Mouse (Mus musculus) midbrain, embryonic 11.5 days (tissue): ENCODE measurements around the gene Mthfd1l. TPM values are rescaled to one million over a fixed set of nuclear protein-coding genes. Genes with fewer than 3 reads are reported as not detected.
A peak's percentile ranks its signal among the peaks of the same experiment; 100 is the strongest.

Experiments used
- ATAC-seq: fragments of 200-750 bp; cut with Nextera tagmentation; 2 replicates; pipeline ENCODE4 v1.8.0; 2017; ENCODE audit warnings: moderate TSS enrichment, moderate library complexity; ENCODE audit not compliant: low FRiP score
- DNase-seq: peaks from one replicate; pipeline ENCODE4 v3.0.0; 2015; ENCODE audit warnings: low spot score; ENCODE audit errors: missing footprints
- H3K27ac ChIP-seq: fragments of 300-500 bp; sonication (generic); 2 replicates; pipeline ENCODE4 v1.5.1; 2014; ENCODE audit warnings: low read depth, low read length
- H3K27me3 ChIP-seq: fragments of 300-500 bp; sonication (generic); 2 replicates; pipeline ENCODE4 v1.6.1; 2014; ENCODE audit warnings: mild to moderate bottlenecking, low read length, moderate library complexity, mixed read lengths; ENCODE audit not compliant: control insufficient read depth, insufficient read depth
- H3K36me3 ChIP-seq: fragments of 300-500 bp; sonication (generic); 2 replicates; pipeline ENCODE4 v1.6.1; 2014; ENCODE audit warnings: mild to moderate bottlenecking, low read length, moderate library complexity, mixed read lengths; ENCODE audit not compliant: control insufficient read depth, insufficient read depth
- H3K4me1 ChIP-seq: fragments of 300-500 bp; sonication (generic); 2 replicates; pipeline ENCODE4 v1.6.1; 2014; ENCODE audit warnings: low read length; ENCODE audit not compliant: control insufficient read depth, insufficient read depth
- H3K4me2 ChIP-seq: fragments of 300-500 bp; sonication (generic); 2 replicates; pipeline ENCODE4 v1.6.1; 2014; ENCODE audit warnings: mild to moderate bottlenecking, moderate library complexity
- H3K4me3 ChIP-seq: fragments of 300-500 bp; sonication (generic); 2 replicates; pipeline ENCODE4 v1.5.1; 2014; ENCODE audit warnings: low read depth, low read length
- H3K9ac ChIP-seq: fragments of 300-500 bp; sonication (generic); 2 replicates; pipeline ENCODE4 v1.6.1; 2014; ENCODE audit warnings: low read length
- H3K9me3 ChIP-seq: fragments of 300-500 bp; sonication (generic); 2 replicates; pipeline ENCODE4 v1.6.1; 2016; ENCODE audit warnings: low read length; ENCODE audit not compliant: control insufficient read depth
- WGBS: fragments of 180-500 bp; shearing (Covaris S2); extraction: QIAGEN DNeasy Blood & Tissue Kit; methylation state at CpG from one replicate; pipeline ENCODE4 v1.1.7; 2014; 5-methylcytosine and 5-hydroxymethylcytosine counted together
- polyA plus RNA-seq: library from polyadenylated mRNA; unstranded; fragments of >200 nt; fragmentation: Nextera tagmentation; extraction: Ambion mirVana; gene quantifications from 2 replicates; pipeline ENCODE4 v1.2.1, GENCODE M21; 2014

The Mthfd1l gene
- polyA plus RNA-seq, 1 experiment from 2014 or later: 15.4 TPM

- Histone ChIP-seq H3K9ac (peak overlapping the region; percentile 75), H3K36me3 (no peaks in the 10 kb centered on the region; the same call in 1 of the 2 replicates), H3K27me3 (no peaks in the 10 kb centered on the region), H3K27ac (peak overlapping the region; percentile 85), H3K4me3 (peak overlapping the region; percentile 66), H3K4me1 (peaks cover 2% of the 10 kb centered on the region; the same call in 1 of the 2 replicates), H3K9me3 (no peaks in the 10 kb centered on the region), H3K4me2 (peak overlapping the region; percentile 61)
- peak; percentile 97 for DNase-seq
- ATAC-seq: peak; percentile 87
- under 1% methylated on average over 33 of the region's 39 CpGs for WGBS
Observed at GRCm38 (mm10) chr10:3973589-3974070, 712 bp downstream of the Mthfd1l start.

DNA sequence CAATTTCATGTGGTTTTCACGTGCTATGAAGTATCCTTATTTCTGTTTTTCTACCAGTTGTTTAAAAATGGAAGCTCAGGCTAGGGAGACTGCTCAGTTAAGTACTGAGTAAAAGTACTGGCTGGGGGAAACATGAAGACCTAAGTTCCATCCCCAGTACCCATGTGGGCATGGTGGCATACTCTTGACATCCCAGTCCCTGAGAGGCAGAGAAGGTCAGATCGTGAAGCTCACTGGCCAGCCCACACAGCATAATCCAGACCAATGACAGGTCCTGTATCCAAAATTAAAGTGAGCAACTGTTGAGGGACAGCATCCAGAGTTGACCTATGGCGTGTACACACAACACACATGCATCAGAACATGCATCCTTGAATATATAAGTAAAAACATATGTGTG, 1.5 kb downstream of the Mthfd1l start:
- no peak overlapping the region for H3K27ac ChIP-seq
- H3K4me3 ChIP-seq: no peak overlapping the region
- no peaks in the 10 kb centered on the region for H3K27me3 ChIP-seq
- ATAC-seq (no peak), DNase-seq (peak; percentile 85)
- no peaks in the 10 kb centered on the region for H3K9me3 ChIP-seq
- H3K4me2 ChIP-seq: peak overlapping the region; percentile 61
- 83% methylated on average over 3 of the region's 3 CpGs for WGBS
- H3K36me3 ChIP-seq: peaks cover 5% of the 10 kb centered on the region; the same call in 1 of the 2 replicates
- no peak overlapping the region for H3K9ac ChIP-seq
- H3K4me1 ChIP-seq: peaks cover 2% of the 10 kb centered on the region; the same call in 1 of the 2 replicates

- Histone ChIP-seq H3K9ac (no peak overlapping the region), H3K4me2 (no peak overlapping the region), H3K4me1 (peaks cover 2% of the 10 kb centered on the region; the same call in 1 of the 2 replicates), H3K27ac (no peak overlapping the region), H3K4me3 (no peak overlapping the region), H3K27me3 (no peaks in the 10 kb centered on the region), H3K9me3 (no peaks in the 10 kb centered on the region), H3K36me3 (peaks cover 9% of the 10 kb centered on the region)
- ATAC-seq (no peak), DNase-seq (no peak)
- 90% methylated on average over 6 of the region's 6 CpGs for WGBS
Observed at GRCm38 (mm10) chr10:3975898-3976622, 3.1 kb downstream of the Mthfd1l start.

DNA sequence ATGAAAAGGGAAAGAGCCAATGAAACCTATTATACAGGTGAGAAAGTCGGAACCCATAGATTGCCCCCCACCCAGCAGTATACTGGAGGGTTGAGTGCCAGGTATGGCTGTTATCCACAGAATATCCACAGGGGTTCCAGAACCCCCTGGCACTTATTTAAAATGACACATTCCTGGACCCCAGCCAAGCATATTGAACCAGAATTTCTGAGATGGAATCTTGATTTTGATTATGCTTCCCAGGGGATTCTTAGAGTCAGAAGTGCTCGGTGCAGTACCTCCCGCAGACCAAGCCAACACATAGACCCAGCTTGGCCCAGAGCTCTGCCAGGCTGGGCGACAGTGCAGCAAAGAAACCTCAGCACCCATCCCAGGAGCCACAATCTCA, 3.7 kb downstream of the Mthfd1l start:
- no peak overlapping the region for H3K27ac ChIP-seq
- H3K4me3 ChIP-seq: no peak overlapping the region
- H3K9ac ChIP-seq: no peak overlapping the region
- H3K36me3 ChIP-seq: peaks cover 9% of the 10 kb centered on the region
- H3K4me2 ChIP-seq: no peak overlapping the region
- H3K4me1 ChIP-seq: peaks cover 2% of the 10 kb centered on the region; the same call in 1 of the 2 replicates
- DNase-seq (no peak), ATAC-seq (no peak)
- 89% methylated on average over 4 of the region's 4 CpGs for WGBS
- H3K9me3 ChIP-seq: no peaks in the 10 kb centered on the region
- no peaks in the 10 kb centered on the region for H3K27me3 ChIP-seq

DNA sequence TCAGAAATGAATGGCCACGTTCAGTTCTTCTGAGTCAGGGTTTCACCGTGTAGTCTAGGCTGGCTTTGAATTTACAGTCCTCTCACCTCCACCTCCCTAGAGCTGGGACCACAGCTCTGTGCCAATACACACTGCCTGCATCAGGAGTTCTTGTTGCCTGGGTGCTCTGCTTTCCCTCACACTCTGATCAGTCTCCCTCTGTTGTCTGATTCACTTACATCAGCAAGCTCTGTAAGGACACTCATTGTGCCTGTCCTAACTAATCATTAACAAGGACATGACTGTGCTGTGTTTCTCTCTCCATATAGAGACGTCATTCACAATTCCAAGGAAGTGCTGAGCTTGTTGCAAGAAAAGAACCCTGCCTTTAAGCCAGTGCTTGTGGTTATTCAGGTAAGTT, 5.4 kb downstream of the Mthfd1l start:
- Histone ChIP-seq H3K27ac (no peak overlapping the region), H3K4me3 (no peak overlapping the region), H3K27me3 (no peaks in the 10 kb centered on the region), H3K4me1 (no peaks in the 10 kb centered on the region), H3K36me3 (peaks cover 9% of the 10 kb centered on the region), H3K9me3 (no peaks in the 10 kb centered on the region), H3K9ac (no peak overlapping the region), H3K4me2 (no peak overlapping the region)
- WGBS: 90% methylated on average over 3 of the region's 3 CpGs
- DNase-seq (peak; percentile 47), ATAC-seq (no peak)

GRCm38 (mm10) chr10:3978792-3979488, 6.0 kb downstream of the Mthfd1l start:
- Histone ChIP-seq H3K9me3 (no peaks in the 10 kb centered on the region), H3K27ac (no peak overlapping the region), H3K27me3 (no peaks in the 10 kb centered on the region), H3K36me3 (peaks cover 9% of the 10 kb centered on the region), H3K4me2 (no peak overlapping the region), H3K4me1 (no peaks in the 10 kb centered on the region), H3K4me3 (no peak overlapping the region), H3K9ac (no peak overlapping the region)
- ATAC-seq: no peak
- WGBS: 94% methylated on average over 5 of the region's 5 CpGs
- DNase-seq: peak; percentile 23

DNA sequence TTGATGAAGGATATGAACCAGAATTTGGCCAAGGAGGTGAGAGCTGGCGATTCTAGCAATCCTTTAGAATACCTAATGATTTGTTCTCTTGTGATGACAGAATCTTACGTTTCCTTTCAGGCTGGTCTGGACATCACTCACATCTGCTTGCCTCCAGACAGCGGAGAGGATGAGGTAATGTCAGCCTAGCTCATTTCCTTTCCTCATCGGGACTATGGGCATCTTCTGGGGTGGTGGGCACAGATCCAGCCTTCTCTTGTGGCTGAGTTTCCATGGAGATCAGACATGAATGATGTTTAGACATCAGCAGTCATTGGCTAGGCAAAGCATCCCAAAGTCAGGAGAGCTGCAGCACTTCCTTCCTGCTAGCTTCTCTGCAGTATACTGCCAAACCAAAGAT, 7.3 kb downstream of the Mthfd1l start:
- Histone ChIP-seq H3K27me3 (no peaks in the 10 kb centered on the region), H3K36me3 (peaks cover 9% of the 10 kb centered on the region), H3K9me3 (no peaks in the 10 kb centered on the region), H3K4me3 (no peak overlapping the region), H3K4me1 (no peaks in the 10 kb centered on the region), H3K27ac (no peak overlapping the region), H3K4me2 (no peak overlapping the region), H3K9ac (no peak overlapping the region)
- WGBS: 87% methylated on average over 4 of the region's 4 CpGs
- peak; percentile 47 for DNase-seq
- no peak for ATAC-seq

GRCm38 (mm10) chr10:3990295-3990883, 17.5 kb downstream of the Mthfd1l start:
- H3K9me3 ChIP-seq: no peaks in the 10 kb centered on the region
- H3K36me3 ChIP-seq: peaks cover 5% of the 10 kb centered on the region; the same call in 1 of the 2 replicates
- no peak overlapping the region for H3K9ac ChIP-seq
- no peaks in the 10 kb centered on the region for H3K4me1 ChIP-seq
- no peak overlapping the region for H3K4me3 ChIP-seq
- no peaks in the 10 kb centered on the region for H3K27me3 ChIP-seq
- no peak overlapping the region for H3K4me2 ChIP-seq
- H3K27ac ChIP-seq: no peak overlapping the region
- ATAC-seq (no peak), DNase-seq (no peak)
- 92% methylated on average over 6 of the region's 6 CpGs for WGBS
